Mouse (Mus musculus): Measurements from ENCODE around the gene Btla.

DNA sequence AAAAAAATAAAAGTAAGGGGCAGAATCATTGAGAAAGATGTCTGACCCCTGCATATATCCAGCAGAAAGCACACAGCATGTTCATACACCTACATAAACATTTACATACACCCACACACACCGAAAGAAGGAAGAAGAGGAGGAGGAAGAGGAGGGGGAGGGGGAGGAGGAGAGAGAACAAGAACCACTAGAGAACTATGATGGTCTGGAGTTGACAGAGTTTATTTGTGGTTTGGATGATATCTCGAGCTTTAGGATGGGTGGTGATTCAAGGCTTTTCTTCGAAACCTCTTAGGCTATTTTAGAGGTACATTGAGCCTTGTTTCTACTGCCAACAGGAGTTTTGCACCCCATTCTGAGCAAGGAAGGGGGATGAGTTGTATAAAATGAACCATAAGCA lies 1.3 kb upstream of the Btla start:
- no peak for TF ChIP-seq GATA1 (IDR thresholded peaks at IDR 0.05; ENCODE audit: borderline replicate concordance, low read length)
- no peak for TF ChIP-seq FLI1 (IDR thresholded peaks at IDR 0.05; ENCODE audit: low read length)
